ENCODE assay signal across 9 mouse cellular contexts in genomic region chr13:44167186-44167585, GRCm38 (mm10).
A peak's percentile ranks its signal among the peaks of the same experiment; 100 is the strongest.
DNase-seq lines count a peak whose midpoint lies in the region; ATAC-seq and TF ChIP-seq lines count a peak whose summit lies in the region.
"Had no signal": no experiment of that assay in that cellular context is flagged by ENCODE, and none has a peak within 500 bp of the region (broad histone marks: within the 10 kb centered on the region; RNA-seq: fewer than 3 reads in every experiment).

No protein-coding gene starts in this region.

- no peak overlapping the region for H3K4me2 ChIP-seq in midbrain, postnatal 0 days (ENCODE audit: low read depth, low read length, poor library complexity, severe bottlenecking)
- no peak overlapping the region for H3K4me2 ChIP-seq in midbrain, embryonic 15.5 days
- H3K4me2 ChIP-seq in heart, embryonic 16.5 days (ENCODE audit: low read depth, low read length), result peak overlapping the region; percentile 29
- H3K4me2 ChIP-seq: neural tube, embryonic 13.5 days had no signal

- TF ChIP-seq CTCF in midbrain, postnatal 0 days (IDR thresholded peaks at IDR 0.05), result no peak

- H3K9ac ChIP-seq in midbrain, postnatal 0 days (replicated peaks; ENCODE audit: low read length, poor library complexity, severe bottlenecking), result no peak overlapping the region
- no peak overlapping the region for H3K9ac ChIP-seq in midbrain, embryonic 15.5 days
- no peak overlapping the region for H3K9ac ChIP-seq in heart, embryonic 16.5 days (ENCODE audit: low read length)
- H3K9ac ChIP-seq: neural tube, embryonic 13.5 days had no signal

- no peaks in the 10 kb centered on the region for H3K4me1 ChIP-seq in midbrain, postnatal 0 days (ENCODE audit: insufficient read depth, low read length)
- H3K4me1 ChIP-seq in midbrain, embryonic 15.5 days, result no peaks in the 10 kb centered on the region
- peaks cover 10% of the 10 kb centered on the region for H3K4me1 ChIP-seq in heart, embryonic 16.5 days (ENCODE audit: control insufficient read depth, insufficient read depth, low read length)
- H3K4me1 ChIP-seq: neural tube, embryonic 13.5 days had no signal

- no peak for ATAC-seq in midbrain, postnatal 0 days (ENCODE audit: low FRiP score)
- ATAC-seq in midbrain, embryonic 15.5 days (replicated peaks), result no peak
- ATAC-seq in heart, embryonic 16.5 days (replicated peaks; ENCODE audit: extremely low read depth, insufficient read depth, low FRiP score), result no peak

- H3K4me3 ChIP-seq in midbrain, postnatal 0 days (ENCODE audit: low read depth, low read length), result no peak overlapping the region
- H3K4me3 ChIP-seq in midbrain, embryonic 15.5 days, result no peak overlapping the region
- no peak overlapping the region for H3K4me3 ChIP-seq in heart, embryonic 16.5 days (ENCODE audit: low read length)
- H3K4me3 ChIP-seq: neural tube, embryonic 13.5 days had no signal

- WGBS in midbrain, postnatal 0 days, result 46% methylated on average over 9 of the region's 9 CpGs
- WGBS in midbrain, embryonic 15.5 days, result 54% methylated on average over 9 of the region's 9 CpGs
- WGBS in heart, embryonic 16.5 days, result 30% methylated on average over 9 of the region's 9 CpGs

- intact Hi-C loops in gastrocnemius, postnatal 14 days (cut with DNase I; ENCODE audit: low total_unique reads), result no loop called here

- peak; percentile 16 for DNase-seq in gastrocnemius, postnatal 14 days
- no peak for DNase-seq in gastrocnemius, adult 18-20 months (ENCODE audit: low spot score)
- DNase-seq in midbrain, postnatal 0 days (ENCODE audit: low spot score), result peak; percentile 26
- peak; percentile 59 for DNase-seq in retina, embryonic 14.5 days (ENCODE audit: low spot score)
- no peak for DNase-seq in spleen, adult 18-20 months
- no peak for DNase-seq in cerebellum, adult 9-10 months

- H3K27ac ChIP-seq in midbrain, postnatal 0 days (ENCODE audit: low read depth, low read length), result no peak overlapping the region
- H3K27ac ChIP-seq in midbrain, embryonic 15.5 days, result no peak overlapping the region
- H3K27ac ChIP-seq in heart, embryonic 16.5 days (ENCODE audit: low read length), result no peak overlapping the region
- H3K27ac ChIP-seq: neural tube, embryonic 13.5 days had no signal

- H3K9me3 ChIP-seq in midbrain, postnatal 0 days (ENCODE audit: low read length), result no peaks in the 10 kb centered on the region
- no peaks in the 10 kb centered on the region for H3K9me3 ChIP-seq in midbrain, embryonic 15.5 days
- no peaks in the 10 kb centered on the region for H3K9me3 ChIP-seq in heart, embryonic 16.5 days (replicated peaks; ENCODE audit: control insufficient read depth, low read length)
- H3K9me3 ChIP-seq: neural tube, embryonic 13.5 days had no signal

- H3K27me3 ChIP-seq in midbrain, postnatal 0 days (ENCODE audit: insufficient read depth, low read length), result no peaks in the 10 kb centered on the region
- no peaks in the 10 kb centered on the region for H3K27me3 ChIP-seq in midbrain, embryonic 15.5 days (replicated peaks)
- no peaks in the 10 kb centered on the region for H3K27me3 ChIP-seq in heart, embryonic 16.5 days (ENCODE audit: control insufficient read depth, insufficient read depth, low read length)
- H3K27me3 ChIP-seq: neural tube, embryonic 13.5 days had no signal

- no peaks in the 10 kb centered on the region for H3K36me3 ChIP-seq in midbrain, postnatal 0 days (ENCODE audit: insufficient read depth, low read length)
- H3K36me3 ChIP-seq in midbrain, embryonic 15.5 days (replicated peaks), result no peaks in the 10 kb centered on the region
- H3K36me3 ChIP-seq in heart, embryonic 16.5 days (ENCODE audit: control insufficient read depth, insufficient read depth), result no peaks in the 10 kb centered on the region
- H3K36me3 ChIP-seq: neural tube, embryonic 13.5 days had no signal

Comparison
In these comparisons a context has a peak if more than half of its experiments do, and no peak if none do; other contexts are left out.
1. DNase-seq: peak in gastrocnemius, postnatal 14 days (single experiment), midbrain, postnatal 0 days (single experiment) and retina, embryonic 14.5 days (single experiment); none in gastrocnemius, adult 18-20 months (single experiment), spleen, adult 18-20 months (0 of 2) and cerebellum, adult 9-10 months (single experiment).